Mouse (Mus musculus): Measurements from ENCODE around the gene Gm17018.
"Not testable (repeated sequence)": the region's sequence is repeated elsewhere in the genome, so short reads cannot be mapped to it uniquely, and the experiment has no call there.

The Gm17018 gene

DNA sequence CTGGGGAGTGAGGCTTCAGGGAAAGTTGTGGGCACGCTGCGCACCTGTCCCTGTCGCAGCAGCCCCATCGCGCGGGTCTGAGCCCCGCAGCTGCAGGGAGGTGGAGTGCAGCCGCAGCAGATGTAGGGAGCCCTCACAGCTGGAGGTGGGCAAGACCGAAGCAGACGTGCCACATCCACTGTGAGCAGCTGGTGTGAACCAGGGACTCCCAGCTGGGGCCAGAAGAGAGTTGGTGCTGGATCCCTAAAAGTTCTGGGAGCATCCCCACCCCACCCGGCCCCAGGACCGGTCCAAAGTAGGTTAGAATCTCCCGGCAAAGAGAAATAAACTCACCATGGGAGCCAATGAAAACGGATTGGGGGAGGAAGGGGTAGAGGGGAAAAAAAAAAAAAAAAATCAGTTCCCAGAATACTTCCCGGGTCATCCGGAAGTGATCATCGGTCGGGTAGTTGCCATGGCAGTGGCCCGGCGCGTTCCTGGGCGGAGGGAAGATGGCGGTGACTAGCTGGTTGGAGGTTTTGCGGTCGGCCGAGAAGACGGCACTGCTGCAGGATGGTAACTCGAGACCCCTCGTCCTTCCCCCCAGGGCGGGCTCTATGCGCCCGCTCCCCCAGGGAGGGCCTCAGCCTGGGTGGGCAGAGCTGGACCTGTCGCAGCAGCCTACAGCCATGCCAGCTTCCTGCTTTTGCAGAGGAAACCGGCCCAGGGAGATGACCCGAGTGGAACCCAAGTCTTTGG is at the start of gene Gm17018, which contains the start of gene Poll:
Gene Gm17018 (plus strand): TSS at position 463 of the 738 bp plus-strand sequence.
Gene Poll (minus strand): TSS at position 379 of the 738 bp plus-strand sequence.
- peak; percentile 77 to 82 for DNase-seq

DNA sequence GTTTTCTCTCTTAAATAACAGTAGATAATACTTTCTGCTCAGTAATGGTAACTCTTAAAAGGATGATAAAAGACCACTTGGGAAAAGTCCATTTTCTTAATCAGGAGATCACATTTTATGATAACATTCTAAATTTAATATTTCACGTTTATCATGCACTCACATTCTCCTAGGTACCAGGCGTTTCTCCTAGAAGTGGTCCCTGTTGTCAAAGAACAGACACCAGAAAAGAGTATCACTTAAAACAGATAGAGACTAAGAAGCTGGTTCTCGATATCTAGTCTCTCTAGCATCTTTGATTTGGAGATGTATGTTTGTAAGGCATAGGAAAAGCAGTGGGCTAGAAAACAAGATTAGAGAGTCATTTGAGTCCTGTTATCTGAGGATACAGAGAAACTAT is 49.7 kb upstream of the Gm17018 start:
- no peak for DNase-seq

DNA sequence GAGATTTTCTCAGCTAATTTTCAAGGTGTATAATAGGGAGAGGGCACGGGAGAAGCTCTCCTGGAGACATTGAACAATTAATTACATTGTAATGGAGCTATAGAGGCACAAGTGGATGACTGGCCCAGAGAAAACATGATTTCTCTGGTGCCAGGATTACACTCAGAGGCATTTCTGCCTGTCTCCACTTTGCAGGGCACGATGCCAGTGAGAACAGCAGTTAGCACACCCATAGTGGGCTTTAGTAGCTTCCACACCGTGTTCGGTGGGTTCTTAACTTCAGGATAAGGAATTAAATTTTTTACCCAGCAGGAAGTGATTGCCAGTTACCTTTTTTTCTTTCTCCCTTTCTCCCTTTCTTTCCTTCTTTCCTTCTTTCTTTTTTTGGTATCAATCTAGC is 49.0 kb upstream of the Gm17018 start:
- DNase-seq: no peak

DNA sequence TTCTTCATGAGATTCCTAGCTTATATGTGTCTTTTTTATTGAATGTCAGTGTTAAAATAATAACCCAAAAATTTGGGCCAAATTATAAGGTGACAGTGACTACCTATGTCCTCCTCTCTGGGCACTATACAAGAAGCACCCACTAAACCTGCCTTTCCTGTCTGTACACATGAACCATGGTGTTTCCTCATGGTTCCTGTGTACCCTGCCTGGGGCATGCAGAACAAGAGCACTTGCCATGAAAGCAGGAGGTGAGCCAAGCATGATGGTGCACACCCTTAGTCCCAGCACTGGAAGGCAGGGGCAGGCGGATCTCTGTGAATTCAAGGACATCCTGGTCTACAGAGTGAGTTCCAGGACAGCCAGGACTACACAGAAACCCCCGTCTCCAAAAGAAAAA is 45.1 kb upstream of the Gm17018 start:
- DNase-seq: no peak

DNA sequence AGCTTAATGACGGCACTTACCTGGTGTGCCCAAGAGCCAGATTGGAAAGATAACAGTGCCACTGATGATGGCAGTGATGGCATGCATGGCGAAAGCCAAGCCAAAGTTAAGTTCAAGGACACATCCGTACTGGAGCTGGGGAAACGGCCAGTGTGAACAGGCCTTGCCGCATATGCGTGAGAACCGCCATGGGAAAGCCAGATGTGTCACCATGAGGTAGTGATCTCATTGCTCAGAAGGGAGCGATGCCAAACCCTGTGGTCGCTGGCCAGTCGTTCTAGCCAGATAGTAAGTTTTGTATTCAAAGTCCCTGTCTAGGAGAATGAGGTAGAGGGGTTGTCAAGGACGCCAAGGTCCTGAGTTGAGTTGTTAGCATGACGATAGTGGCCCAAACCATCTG is 44.2 kb upstream of the Gm17018 start:
- no peak for DNase-seq

DNA sequence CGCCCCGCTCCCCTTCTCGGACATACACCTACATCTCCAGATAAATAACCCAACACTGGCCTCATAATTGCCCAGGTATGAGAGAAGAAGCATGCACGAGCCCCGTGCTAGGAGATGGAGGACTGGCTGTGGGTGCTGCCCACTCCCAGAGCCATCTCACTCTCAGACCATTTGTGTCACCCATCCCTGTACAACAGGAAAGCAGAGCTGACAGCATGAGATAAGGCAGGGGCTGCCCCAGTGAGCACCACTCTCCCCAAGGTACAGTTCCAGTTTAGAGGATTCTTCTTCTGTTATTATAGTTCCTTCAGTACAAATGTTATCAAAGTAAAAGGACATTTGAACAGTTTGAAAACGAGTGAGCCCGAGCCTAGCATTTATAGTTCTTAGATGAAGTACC is 33.0 kb upstream of the Gm17018 start:
- no peak for DNase-seq

DNA sequence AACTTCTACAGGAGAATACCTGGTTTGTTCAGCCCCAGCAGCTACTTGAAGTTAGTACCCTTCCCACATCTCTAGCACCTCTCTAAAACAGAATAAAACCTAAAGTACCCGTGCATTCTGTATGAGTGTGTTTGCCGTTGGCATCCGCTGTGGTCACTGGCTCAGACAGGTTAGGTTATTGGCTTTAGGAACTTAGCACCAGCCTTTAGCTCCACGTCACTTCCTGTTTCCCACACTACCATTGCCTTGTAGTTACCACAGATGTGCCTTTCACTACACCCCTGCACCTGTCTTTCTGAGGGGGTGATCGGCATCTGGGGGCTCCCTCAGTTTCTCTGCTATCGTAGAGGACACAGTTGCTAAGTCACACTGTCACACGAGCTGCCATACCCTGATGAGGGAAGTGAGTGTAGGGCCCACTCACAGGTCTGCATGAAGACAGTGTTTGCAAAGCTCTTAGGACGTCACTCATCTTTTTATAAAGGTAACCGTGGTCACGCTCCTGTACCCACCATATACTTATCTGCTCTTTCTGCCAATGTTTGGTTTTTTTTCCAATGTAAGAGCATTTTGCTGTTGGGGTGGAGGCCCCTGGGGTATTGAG is 32.4 kb upstream of the Gm17018 start:
- DNase-seq: no peak

DNA sequence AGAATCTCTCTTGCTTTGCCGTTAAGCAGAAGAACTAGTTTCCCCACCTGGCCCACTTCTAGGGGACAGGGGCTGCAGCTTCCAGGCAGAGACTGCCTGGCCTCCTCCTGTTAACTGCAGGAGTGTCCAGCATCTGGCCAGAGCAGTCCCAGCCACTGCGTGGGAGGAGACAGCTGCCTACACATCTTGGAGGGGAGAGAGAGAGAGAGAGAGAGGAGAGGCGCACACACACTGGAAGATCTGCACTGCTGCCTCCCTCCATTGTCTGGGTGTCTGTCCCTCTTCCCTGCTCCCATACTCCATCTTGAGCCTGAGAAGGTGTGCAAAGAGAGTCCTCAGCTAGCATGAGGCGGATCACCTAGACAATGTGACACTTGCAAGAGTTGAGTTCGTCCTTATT is 31.1 kb upstream of the Gm17018 start:
- DNase-seq: no peak

DNA sequence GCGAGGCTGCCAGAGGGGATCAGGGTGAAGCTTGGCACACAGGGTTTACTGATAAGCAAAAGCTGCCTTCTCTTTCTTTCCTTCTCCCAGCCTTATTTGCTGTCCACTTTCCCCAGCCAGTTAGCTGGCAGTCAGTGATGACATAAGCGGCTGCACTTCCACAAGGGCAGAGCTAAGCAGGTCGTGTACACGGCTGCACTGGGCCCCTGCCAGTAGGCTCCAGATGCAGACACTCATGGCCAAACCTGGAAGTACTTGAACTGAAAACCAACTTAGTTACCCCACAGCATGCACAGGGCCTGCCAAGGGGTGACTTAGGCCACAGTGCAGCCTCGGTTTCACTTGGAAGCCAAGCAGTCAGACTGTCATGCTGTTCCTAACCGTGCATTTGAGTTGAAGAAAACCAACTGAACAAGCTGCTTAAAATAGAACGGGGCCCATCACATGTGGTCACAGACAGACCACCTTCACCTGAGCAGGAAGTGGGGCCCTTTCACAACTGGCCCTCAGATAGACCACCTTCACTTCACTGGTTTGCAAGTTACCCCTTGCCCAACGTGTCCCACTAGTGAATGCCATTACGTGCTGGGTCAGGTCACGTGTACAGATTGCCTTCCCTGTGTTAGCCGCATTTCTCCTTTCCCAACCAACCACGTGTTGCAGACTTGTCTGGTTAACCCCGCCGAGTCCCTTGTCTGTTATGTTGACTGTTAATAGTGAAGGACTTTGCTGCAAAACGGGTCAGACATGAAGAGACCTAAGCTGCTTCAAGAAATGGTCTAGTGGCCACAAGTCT is 30.0 kb upstream of the Gm17018 start:
- no peak for DNase-seq

DNA sequence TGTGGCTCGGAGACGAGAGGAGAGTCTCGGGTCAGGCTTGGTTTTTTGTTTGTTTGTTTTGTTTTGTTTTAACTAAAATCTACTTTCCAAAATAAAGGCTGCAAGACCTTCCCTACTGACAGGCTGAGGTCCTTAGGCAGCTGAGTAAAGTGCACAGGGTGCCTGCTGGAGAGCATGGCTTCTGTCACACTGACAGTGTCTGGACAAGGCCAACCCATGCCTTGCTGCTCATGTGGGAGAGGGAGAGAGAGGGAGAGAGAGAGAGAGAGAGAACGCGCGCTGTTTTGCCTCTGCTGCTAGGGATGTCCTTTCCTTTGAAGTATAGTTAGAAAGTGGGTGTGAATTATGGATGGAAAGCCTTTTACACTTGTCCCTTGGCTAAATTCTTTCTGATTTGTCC is 28.9 kb upstream of the Gm17018 start:
- no peak for DNase-seq

DNA sequence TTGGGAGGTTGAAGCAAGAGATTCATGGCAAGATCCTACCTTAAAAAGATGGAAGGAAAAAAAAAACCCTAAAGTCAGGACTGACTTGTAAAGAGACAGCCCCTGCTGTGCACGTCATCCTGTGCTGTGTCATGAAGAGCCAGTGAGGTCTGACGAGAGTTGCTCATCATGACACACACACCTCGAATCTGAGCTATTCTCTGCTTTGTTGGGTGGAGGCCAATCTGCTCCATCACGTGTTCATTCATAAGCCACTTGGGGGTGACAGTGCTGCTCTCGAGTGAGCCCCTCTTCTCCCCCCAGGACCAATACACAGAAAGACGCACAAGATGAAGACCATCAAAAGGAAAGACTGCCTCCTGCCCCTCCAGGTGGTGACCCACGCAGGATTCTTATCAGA is 26.8 kb upstream of the Gm17018 start:
- no peak for DNase-seq

DNA sequence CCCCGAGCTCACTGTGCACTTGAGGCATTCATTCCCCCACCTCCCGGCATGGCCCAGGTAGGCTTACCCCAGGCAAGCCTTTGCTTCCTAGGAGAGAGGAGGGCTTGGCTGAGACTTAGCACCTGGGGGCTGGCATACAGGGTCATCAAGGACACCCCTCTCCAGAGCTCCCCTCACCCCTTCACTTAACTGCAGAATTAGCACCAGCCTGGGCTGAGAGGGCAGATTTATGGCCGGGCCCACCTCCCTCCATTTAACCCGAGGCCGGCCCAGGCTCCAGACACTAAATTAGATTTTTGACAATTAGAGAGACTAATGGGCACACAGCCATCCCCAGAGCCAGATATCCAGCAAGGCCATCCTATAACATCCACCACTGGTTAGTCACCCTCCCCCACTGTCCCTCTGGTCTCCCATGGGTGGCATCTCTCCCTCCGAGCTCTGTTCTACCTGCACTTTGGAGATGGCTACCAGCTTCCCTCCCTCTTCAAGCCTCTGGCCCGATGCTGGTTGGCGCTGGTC is 25.1 kb upstream of the Gm17018 start:
- DNase-seq: no peak

DNA sequence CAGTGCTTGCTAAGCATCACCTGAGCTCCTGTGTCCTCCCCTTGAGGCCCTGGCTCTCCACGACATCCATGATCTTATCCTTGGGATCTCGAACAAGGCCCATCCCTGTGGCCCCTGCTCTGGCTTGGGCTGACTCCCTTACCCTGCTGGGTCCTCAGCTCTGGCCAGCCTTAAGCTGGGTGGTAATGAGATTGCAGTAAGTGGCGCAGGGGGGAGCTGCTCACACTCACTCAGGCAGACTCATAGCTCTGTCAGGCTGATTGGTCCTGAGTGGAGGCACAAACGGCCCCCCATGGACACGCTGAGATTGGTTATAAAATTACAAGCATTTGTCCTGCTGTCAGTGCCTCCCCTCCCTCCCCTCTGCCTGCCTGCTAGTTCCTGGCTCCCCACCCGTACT is 24.5 kb upstream of the Gm17018 start:
- no peak for DNase-seq

DNA sequence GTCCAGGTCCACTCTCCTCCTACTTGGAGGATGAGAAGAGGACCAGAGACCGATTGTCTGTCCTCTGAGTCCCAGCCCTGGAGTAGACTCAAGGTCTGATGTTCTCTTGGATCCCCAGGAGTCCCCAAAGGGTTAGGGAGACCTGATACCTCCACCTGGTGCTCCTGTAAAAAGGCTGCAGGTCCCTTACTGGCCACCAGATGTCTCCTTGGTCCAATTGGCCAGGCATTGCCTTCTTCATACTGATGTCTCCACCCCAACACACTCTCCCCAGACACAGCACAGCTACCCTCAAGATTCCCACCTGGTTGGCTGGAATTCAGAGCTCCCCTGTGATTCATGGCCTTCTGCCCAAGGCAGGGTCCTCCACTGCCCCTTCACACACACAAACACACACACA is 22.9 kb upstream of the Gm17018 start:
- peak; percentile 68 to 70 for DNase-seq

DNA sequence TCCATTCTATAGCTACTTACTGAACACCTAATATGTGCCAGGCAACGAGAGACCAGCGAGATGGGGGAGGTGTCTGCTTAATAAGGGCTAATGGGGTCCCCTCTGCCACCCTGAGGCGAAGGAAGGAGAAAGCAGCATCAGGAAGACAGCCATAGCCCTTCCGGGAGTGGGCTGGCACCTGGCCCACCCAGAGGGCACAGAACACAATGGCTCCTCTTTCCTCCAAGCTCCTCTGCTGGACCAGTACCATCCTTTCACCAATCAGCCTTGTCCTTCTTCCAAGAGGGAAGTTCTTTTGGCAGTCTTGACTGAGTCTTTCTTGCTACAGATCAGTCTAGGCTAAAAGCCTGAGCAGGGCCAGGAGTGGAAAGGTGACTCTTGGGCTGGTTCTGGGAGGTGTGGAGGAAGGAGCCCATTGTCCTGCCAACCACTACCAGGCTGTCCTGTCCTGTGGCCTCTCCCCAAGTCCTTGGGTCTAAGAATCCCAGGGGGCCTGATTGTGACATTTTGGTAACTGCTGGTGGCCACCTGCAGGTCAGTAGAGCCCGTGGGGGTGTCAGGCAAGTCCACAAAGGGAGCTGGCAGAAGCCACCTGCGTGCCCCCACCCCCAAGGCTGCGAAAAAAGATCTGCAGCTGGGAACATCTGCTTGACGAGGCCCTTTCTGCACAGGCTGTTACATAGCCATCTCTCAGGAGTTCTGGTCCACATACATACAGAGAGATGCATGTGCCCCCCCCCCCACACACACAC is 19.6 kb upstream of the Gm17018 start:
- no peak for DNase-seq

DNA sequence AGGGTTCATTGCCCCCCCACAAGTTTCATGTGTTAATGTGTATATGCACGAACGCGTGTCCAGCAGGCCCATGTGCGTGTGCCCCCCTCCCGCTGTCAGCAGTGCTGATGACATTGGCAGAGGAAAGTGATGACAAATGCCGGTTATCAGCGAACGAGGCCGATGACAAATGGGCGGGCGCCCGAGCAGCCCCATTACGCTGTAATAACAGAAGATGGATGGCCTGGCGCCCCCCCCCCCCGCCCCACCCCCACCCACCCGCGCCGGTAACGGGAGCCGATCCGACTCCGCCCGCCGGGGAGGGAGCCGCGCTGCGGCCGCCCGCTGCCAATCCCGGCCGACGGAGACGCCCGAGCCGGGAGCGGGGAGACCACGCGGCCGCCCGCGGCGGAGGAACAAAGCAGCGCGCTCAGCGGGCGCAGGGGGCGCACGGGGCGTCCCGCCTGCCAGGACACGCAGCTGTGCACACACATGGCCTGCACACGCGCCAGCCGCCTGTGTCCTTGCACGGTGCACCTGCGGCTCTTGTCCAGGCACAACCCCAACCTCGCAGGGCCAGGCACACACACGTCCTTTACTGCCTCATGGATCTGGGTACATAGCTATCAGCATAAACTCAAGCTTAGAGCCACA is 18.9 kb upstream of the Gm17018 start:
- DNase-seq: peak; percentile 26 to 32

DNA sequence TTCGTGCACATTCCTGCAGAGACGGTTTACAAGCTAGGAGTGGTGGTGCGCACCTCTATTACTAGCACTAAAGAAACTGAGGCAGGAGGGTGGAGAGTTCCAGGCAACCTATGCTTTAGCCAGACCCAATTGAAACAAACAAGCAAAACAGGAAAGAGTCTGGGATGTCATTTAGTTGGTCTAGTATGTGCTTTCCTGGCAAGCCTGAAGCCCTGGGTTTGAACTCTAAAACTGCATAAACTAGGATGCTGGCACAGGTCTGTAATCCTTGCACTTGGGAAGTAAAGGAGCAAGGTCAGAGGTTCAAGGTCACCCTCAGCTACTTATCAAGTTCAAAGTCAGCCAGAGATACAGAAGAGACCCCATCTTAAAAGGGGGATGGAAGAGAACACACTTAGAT is 18.4 kb upstream of the Gm17018 start:
- no peak for DNase-seq

DNA sequence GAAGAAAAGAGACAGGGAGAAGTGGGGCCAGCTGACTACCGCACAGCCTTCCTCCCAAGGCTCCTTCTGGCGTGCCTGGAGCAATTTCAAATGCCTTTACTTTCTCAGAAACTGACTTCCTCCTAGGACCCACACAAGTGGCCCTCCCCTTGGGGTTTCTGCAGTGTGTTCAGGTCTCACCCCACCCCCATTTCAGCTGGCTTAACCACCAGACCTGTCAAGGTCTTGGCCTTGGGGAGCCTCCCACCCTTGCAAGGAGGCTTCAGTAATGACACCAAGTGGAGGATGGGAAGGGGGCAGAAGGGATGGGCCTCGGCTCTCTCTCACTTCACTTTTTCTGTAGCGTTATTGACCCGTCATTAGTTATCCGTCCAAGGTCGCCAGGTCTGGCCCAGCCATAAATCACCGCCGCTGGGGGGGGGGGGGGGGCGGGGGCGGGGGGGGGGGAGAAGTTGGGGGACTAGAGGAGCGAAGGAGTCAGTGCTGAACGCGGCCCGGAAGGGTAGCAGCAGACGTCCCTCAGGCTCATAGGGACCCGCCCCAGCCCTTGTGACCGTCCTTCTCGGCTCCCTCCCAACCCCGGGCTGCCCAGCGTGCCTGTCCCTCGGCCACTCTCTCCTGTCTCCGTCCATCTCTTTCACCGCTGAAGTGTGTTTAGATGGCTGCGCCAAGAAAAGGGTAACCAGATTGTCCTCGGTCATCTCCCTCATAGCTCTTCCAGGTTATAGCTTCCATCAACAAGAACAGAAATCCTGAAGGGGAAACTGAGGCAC is 16.1 kb upstream of the Gm17018 start:
- DNase-seq: no peak

DNA sequence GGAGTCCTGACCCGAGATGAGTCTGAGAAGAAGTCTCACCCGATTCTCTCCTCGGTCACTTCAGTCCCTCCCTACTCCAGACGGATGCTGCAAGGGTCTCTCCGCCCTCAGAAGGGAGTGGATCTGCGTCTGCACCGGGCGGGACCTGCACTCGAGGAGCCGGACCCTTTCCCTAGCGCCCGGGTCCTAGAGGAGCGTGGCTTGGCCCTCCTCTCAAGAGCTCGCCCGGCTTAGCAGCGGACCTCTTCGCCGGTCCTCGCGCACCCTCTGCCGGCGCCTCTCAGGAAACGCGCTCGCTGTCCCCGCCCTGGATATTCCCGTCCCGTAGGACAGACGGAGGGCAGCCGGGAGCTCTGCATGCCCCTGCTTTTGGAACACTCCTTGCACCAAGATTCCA is 15.5 kb upstream of the Gm17018 start:
- DNase-seq: peak; percentile 82 to 86

DNA sequence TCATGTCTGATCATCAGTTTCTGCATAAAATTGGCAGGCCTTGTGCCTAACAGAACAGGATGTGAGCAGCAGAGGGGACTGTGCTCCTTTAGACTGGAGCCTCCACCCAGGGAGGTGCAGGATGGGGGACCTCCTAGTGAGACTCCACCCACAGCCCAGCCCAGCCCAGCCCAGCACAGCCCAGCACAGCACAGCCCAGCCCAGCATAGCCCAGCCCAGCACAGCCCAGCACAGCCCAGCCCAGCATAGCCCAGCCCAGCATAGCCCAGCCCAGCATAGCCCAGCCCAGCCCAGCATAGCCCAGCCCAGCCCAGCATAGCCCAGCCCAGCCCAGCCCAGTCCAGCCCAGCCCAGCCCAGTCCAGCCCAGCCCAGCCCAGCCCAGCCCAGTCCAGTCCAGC is 12.2 kb upstream of the Gm17018 start:
- DNase-seq: not testable (repeated sequence)

DNA sequence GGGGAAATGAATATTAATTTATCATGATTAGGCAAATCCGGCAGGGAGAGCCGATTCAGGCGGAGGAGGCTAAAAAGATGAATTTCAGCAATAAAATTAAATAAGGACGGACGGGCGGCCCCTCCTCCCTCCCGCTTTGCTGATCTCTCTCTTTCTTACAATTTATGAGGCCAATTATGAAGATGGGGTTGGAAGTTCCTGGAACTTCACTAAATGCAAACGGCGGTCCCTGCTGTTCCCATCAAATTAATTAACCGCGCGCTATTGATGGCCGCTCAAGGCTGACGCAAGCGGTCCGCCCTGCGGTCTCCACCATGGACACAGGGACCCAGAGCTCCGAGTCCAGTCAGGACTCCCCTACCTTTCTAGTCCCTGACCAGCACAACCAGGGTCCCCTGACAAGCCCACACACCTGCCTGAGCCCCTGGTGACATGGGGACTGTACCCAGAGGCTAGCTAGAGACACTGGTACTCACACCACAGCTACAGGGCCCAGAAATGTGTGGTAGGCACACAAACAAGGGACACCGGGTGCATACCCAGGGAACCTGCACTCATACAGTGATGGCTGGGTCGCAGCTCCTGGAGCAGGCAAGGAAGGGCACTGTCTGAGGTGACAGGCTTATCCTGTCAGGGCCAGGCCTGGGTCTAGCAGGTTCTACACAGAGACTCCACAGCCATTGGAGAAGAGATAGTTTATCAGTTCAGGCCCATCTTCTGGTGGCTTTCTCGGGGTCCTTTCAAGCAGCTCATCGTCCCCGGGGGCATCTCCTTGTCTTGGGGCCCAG is 11.1 kb upstream of the Gm17018 start:
- no peak for DNase-seq
